Mouse (Mus musculus): ENCODE data around the gene Bcl7b.
"Not testable (repeated sequence)": the region's sequence is repeated elsewhere in the genome, so short reads cannot be mapped to it uniquely, and the experiment has no call there.

GRCm38 (mm10) chr5:135225879-135226278, 57.8 kb downstream of the Bcl7b start:
- TF ChIP-seq EP300, POLR2A (IDR thresholded peaks at IDR 0.05; ENCODE audit: insufficient read depth, low read depth, low read length): not testable (repeated sequence)
- TF ChIP-seq CTCF (IDR thresholded peaks at IDR 0.05) = peak; percentile 43

Data from heart, adult 2 months (tissue).